Mouse (Mus musculus): ENCODE results near the gene Arrb2.
"Not testable (repeated sequence)": the region's sequence is repeated elsewhere in the genome, so short reads cannot be mapped to it uniquely, and the experiment has no call there.

Arrb2 gene

GRCm38 (mm10) chr11:70444667-70445066 lies 12.2 kb downstream of the Arrb2 start:
- no peak for DNase-seq (ENCODE audit: low read depth, low spot score)

GRCm38 (mm10) chr11:70446756-70447155 lies 14.3 kb downstream of the Arrb2 start:
- DNase-seq (ENCODE audit: low read depth, low spot score), result no peak

GRCm38 (mm10) chr11:70447373-70447772 lies 14.9 kb downstream of the Arrb2 start:
- DNase-seq (ENCODE audit: low read depth, low spot score), result no peak

GRCm38 (mm10) chr11:70450926-70451325 lies 18.5 kb downstream of the Arrb2 start:
- DNase-seq (ENCODE audit: low read depth, low spot score), result no peak

GRCm38 (mm10) chr11:70451797-70452498 lies 19.5 kb downstream of the Arrb2 start, which contains the start of gene Med11:
TSS of gene Med11 (plus strand) at chr11:70451919.
- peak; percentile 85 for DNase-seq (ENCODE audit: low read depth, low spot score)

- DNase-seq (ENCODE audit: low read depth, low spot score), result no peak
Observed at GRCm38 (mm10) chr11:70453261-70454044, 21.0 kb downstream of the Arrb2 start.

GRCm38 (mm10) chr11:70458688-70459600 lies 26.5 kb downstream of the Arrb2 start, which contains the start of gene Zmynd15:
TSS of gene Zmynd15 (plus strand) at chr11:70459433.
- no peak for DNase-seq (ENCODE audit: low read depth, low spot score)

GRCm38 (mm10) chr11:70459601-70460101 lies 27.2 kb downstream of the Arrb2 start, which contains the start of gene Cxcl16:
TSS of gene Cxcl16 (minus strand) at chr11:70459984.
- no peak for DNase-seq (ENCODE audit: low read depth, low spot score)

- DNase-seq (ENCODE audit: low read depth, low spot score), result no peak
Observed at GRCm38 (mm10) chr11:70463970-70464369, 31.5 kb downstream of the Arrb2 start.

GRCm38 (mm10) chr11:70465211-70465610 lies 32.8 kb downstream of the Arrb2 start:
- no peak for DNase-seq (ENCODE audit: low read depth, low spot score)

- DNase-seq (ENCODE audit: low read depth, low spot score), result no peak
Observed at GRCm38 (mm10) chr11:70465824-70466223, 33.4 kb downstream of the Arrb2 start.

GRCm38 (mm10) chr11:70467902-70468619 lies 35.6 kb downstream of the Arrb2 start:
- no peak for DNase-seq (ENCODE audit: low read depth, low spot score)

- DNase-seq (ENCODE audit: low read depth, low spot score), result no peak
Observed at GRCm38 (mm10) chr11:70469764-70470163, 37.3 kb downstream of the Arrb2 start.

- no peak for DNase-seq (ENCODE audit: low read depth, low spot score)
Observed at GRCm38 (mm10) chr11:70472716-70473115, 40.3 kb downstream of the Arrb2 start.

- DNase-seq (ENCODE audit: low read depth, low spot score), result not testable (repeated sequence)
Observed at GRCm38 (mm10) chr11:70473291-70473690, 40.9 kb downstream of the Arrb2 start.

GRCm38 (mm10) chr11:70474872-70475534 lies 42.6 kb downstream of the Arrb2 start:
- no peak for DNase-seq (ENCODE audit: low read depth, low spot score)

GRCm38 (mm10) chr11:70485498-70485897 lies 53.1 kb downstream of the Arrb2 start:
- DNase-seq (ENCODE audit: low read depth, low spot score), result no peak

GRCm38 (mm10) chr11:70487816-70488215 lies 55.4 kb downstream of the Arrb2 start:
- DNase-seq (ENCODE audit: low read depth, low spot score), result no peak

- no peak for DNase-seq (ENCODE audit: low read depth, low spot score)
Observed at GRCm38 (mm10) chr11:70489138-70489537, 56.7 kb downstream of the Arrb2 start.

GRCm38 (mm10) chr11:70489684-70490083 lies 57.2 kb downstream of the Arrb2 start:
- DNase-seq (ENCODE audit: low read depth, low spot score), result no peak

All from brain, embryonic 18.5 days (tissue).